Mouse (Mus musculus) cerebellum, adult 11-12 months (tissue): ENCODE results near the gene Gm8926.
"Not testable (repeated sequence)": the region's sequence is repeated elsewhere in the genome, so short reads cannot be mapped to it uniquely, and the experiment has no call there.

ENCODE experiments used
- DNase-seq: peaks from one replicate; pipeline ENCODE4 v3.0.0; 2022

Gm8926 gene

DNA sequence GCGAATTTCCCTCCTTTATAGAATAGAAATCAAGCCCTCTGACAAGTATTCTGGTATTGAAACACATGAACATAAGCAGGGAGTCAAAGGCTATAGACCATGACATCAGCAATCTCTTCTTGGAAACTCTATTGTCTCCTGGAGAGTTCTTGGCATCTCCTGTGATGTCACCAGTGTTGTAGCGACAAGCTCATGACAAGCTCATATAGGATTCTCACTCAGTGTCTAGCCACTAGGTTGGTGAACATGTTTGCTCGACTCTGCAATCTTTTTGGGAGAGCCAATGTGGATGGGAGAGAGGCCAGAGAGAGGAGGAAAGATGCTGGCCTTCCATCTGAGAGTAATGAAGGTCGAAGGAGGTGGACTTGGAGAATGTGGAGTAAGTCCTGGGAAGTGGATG is at the start of gene Gm8926:
Gene Gm8926 (plus strand): TSS at position 301 of the 400 bp plus-strand sequence.
- not testable (repeated sequence) for DNase-seq
